Mouse (Mus musculus) Patski (cell line): ENCODE data around the gene Gcgr. TPM values are rescaled to one million over a fixed set of nuclear protein-coding genes. Genes with fewer than 3 reads are reported as not detected.
"Not testable (repeated sequence)": the region's sequence is repeated elsewhere in the genome, so short reads cannot be mapped to it uniquely, and the experiment has no call there.

Experiments
- ATAC-seq: fragments of 100-300 bp; one replicate; pipeline ENCODE4 v1.8.0; 2021
- CTCF ChIA-PET: fragments of 350-600 bp; sonication (Branson Sonifier 250); formaldehyde crosslinking; loops from one replicate; lab custom pipeline; 2022; ENCODE audit warnings: inconsistent platforms; lab: Charles Lee
- POLR2A ChIA-PET: fragments of 350-600 bp; sonication (Branson Sonifier 250); formaldehyde crosslinking; loops from one replicate; lab custom pipeline; 2022; ENCODE audit warnings: antibody characterized with exemption, inconsistent platforms; lab: Charles Lee
- DNase-seq: peaks from one replicate; pipeline ENCODE4 v3.0.0-alpha.2; 2011; ENCODE audit warnings: low read depth, low spot score
- H3K27me3 ChIP-seq: fragments of 371-371 bp; one replicate; pipeline ENCODE4 v1.5.1; 2021
- CTCF ChIP-seq: fragments of 100-300 bp; IDR thresholded peaks from one replicate; pipeline ENCODE4 v1.5.1; 2021
- in situ Hi-C: fragments of 300-500 bp; cut with MboI; formaldehyde crosslinking; loops from 3 replicates; pipeline ENCODE4 v1.11.1; 2018; ENCODE audit warnings: low pct_unique_long_range_greater_than_20kb, mixed read lengths
- polyA plus RNA-seq: library from polyadenylated mRNA; unstranded; gene quantifications from one replicate; pipeline ENCODE4 v1.2.3, GENCODE M21; 2021

Gene Gcgr
- polyA plus RNA-seq, 1 experiment from 2014 or later: not detected

- in situ Hi-C loops: no loop called here
- no peaks in the 10 kb centered on the region for H3K27me3 ChIP-seq
- DNase-seq: no peak
- POLR2A ChIA-PET: interaction anchor here (1.7 kb wide), 1 partner anchor 37 kb away, joined by 6 read pairs; no protein-coding TSS in a partner anchor
- TF ChIP-seq CTCF: no peak
- CTCF ChIA-PET: interaction anchor here (1.1 to 3.2 kb wide), 5 partner anchors 21 to 89 kb away, joined by 3 to 11 read pairs (median 5); no protein-coding TSS in a partner anchor
- no peak for ATAC-seq
Measured at GRCm38 (mm10) chr11:120578694-120579243, 48.3 kb downstream of the Gcgr start.

GRCm38 (mm10) chr11:120579316-120580107, 49.0 kb downstream of the Gcgr start:
- ATAC-seq: no peak
- ChIA-PET POLR2A (interaction anchor here (0.6 to 1.5 kb wide), 2 partner anchors 36 to 119 kb away, joined by 3 to 4 read pairs; no protein-coding TSS in a partner anchor), CTCF (interaction anchor here (1.0 to 2.4 kb wide), 12 partner anchors 10 to 109 kb away, joined by 3 to 11 read pairs (median 4); partner anchors contain the start of gene Ppp1r27)
- in situ Hi-C loops: no loop called here
- no peak for TF ChIP-seq CTCF
- no peak for DNase-seq
- no peaks in the 10 kb centered on the region for H3K27me3 ChIP-seq

GRCm38 (mm10) chr11:120580190-120580589, 49.7 kb downstream of the Gcgr start:
- POLR2A ChIA-PET: interaction anchor here (0.7 to 1.5 kb wide), 5 partner anchors 8 to 88 kb away, joined by 3 read pairs; partner anchors contain the start of gene Slc25a10
- in situ Hi-C loops: no loop called here
- no peak for DNase-seq
- CTCF ChIA-PET: interaction anchor here (1.0 to 2.4 kb wide), 12 partner anchors 10 to 109 kb away, joined by 3 to 11 read pairs (median 4); partner anchors contain the start of gene Ppp1r27
- H3K27me3 ChIP-seq: no peaks in the 10 kb centered on the region
- no peak for ATAC-seq
- TF ChIP-seq CTCF: no peak

- peak; percentile 38 for ATAC-seq
- TF ChIP-seq CTCF: no peak
- DNase-seq: no peak
- CTCF ChIA-PET: interaction anchor here (1.3 to 2.4 kb wide), 3 partner anchors 9 to 91 kb away, joined by 4 to 11 read pairs (median 10); no protein-coding TSS in a partner anchor
- in situ Hi-C loops: no loop called here
- POLR2A ChIA-PET: interaction anchor here (0.7 to 1.5 kb wide), 4 partner anchors 9 to 89 kb away, joined by 3 read pairs; partner anchors contain the start of gene Slc25a10
- no peaks in the 10 kb centered on the region for H3K27me3 ChIP-seq
Measured at GRCm38 (mm10) chr11:120580871-120581331, 50.4 kb downstream of the Gcgr start.

- TF ChIP-seq CTCF: no peak
- ChIA-PET CTCF (interaction anchor here (0.9 to 1.7 kb wide), 7 partner anchors 8 to 92 kb away, joined by 3 to 7 read pairs (median 3); partner anchors contain the start of genes Alyref, P4hb and Pcyt2), POLR2A (interaction anchor here (0.6 to 1.1 kb wide), 4 partner anchors 35 to 874 kb away, joined by 3 to 4 read pairs (median 3); no protein-coding TSS in a partner anchor)
- peak; percentile 14 for ATAC-seq
- DNase-seq: no peak
- no peaks in the 10 kb centered on the region for H3K27me3 ChIP-seq
- in situ Hi-C loops: no loop called here
Measured at GRCm38 (mm10) chr11:120581490-120582267, 51.2 kb downstream of the Gcgr start, which contains the start of gene Arhgdia. TSS of gene Arhgdia (minus strand) at chr11:120581624.

- no peak for DNase-seq
Measured at GRCm38 (mm10) chr11:120582268-120582981, 51.9 kb downstream of the Gcgr start.

GRCm38 (mm10) chr11:120582982-120583293, 52.4 kb downstream of the Gcgr start:
- ATAC-seq, DNase-seq, H3K27me3 ChIP-seq, in situ Hi-C loops: not testable (repeated sequence)
- ChIA-PET CTCF (interaction anchor here (1.0 to 1.7 kb wide), 5 partner anchors 9 to 94 kb away, joined by 3 to 7 read pairs (median 4); partner anchors contain the start of gene P4hb), POLR2A (interaction anchor here (0.6 to 0.9 kb wide), 3 partner anchors 11 to 42 kb away, joined by 3 to 5 read pairs (median 5); no protein-coding TSS in a partner anchor)

More at GRCm38 (mm10) chr11:120582268-120582981, 51.9 kb downstream of the Gcgr start:
- no peak for TF ChIP-seq CTCF
- H3K27me3 ChIP-seq: no peaks in the 10 kb centered on the region
- in situ Hi-C loops: no loop called here
- ATAC-seq: no peak
- POLR2A ChIA-PET: interaction anchor here (0.6 to 1.1 kb wide), 5 partner anchors 12 to 129 kb away, joined by 3 to 5 read pairs (median 4); no protein-coding TSS in a partner anchor
- CTCF ChIA-PET: interaction anchor here (0.7 to 1.7 kb wide), 9 partner anchors 8 to 207 kb away, joined by 3 to 7 read pairs (median 3); partner anchors contain the start of genes Alyref, P4hb and Pcyt2

- ATAC-seq (no peak), DNase-seq (no peak)
- no peak for TF ChIP-seq CTCF
- H3K27me3 ChIP-seq: no peaks in the 10 kb centered on the region
- CTCF ChIA-PET: interaction anchor here (0.7 to 1.1 kb wide), 3 partner anchors 9 to 70 kb away, joined by 3 read pairs; no protein-coding TSS in a partner anchor
- POLR2A ChIA-PET: interaction anchor here (0.6 kb wide), 1 partner anchor 9 kb away, joined by 8 read pairs; no protein-coding TSS in a partner anchor
- in situ Hi-C loops: no loop called here
Measured at GRCm38 (mm10) chr11:120583937-120584336, 53.4 kb downstream of the Gcgr start.
